Mouse (Mus musculus) left cerebral cortex, postnatal 14 days (tissue): ENCODE results near the gene Usp45. TPM values are rescaled to one million over a fixed set of nuclear protein-coding genes. Genes with fewer than 3 reads are reported as not detected.

ENCODE experiments used
- DNase-seq, 2 experiments: peaks; one replicate each; pipeline ENCODE4 v3.0.0; 2021 to 2022; ENCODE audit warnings: low spot score in 2 of 2, mixed read lengths in 1 of 2
- intact Hi-C: fragments of 180-260 bp; cut with DNase I; formaldehyde crosslinking; loops from one replicate; pipeline ENCODE4 v1.15.1; 2025
- total RNA-seq, 2 experiments: library from RNA; stranded (reverse); gene quantifications; 2 replicates each; pipeline ENCODE4 v1.2.3; 2021

The Usp45 gene
- total RNA-seq, 2 experiments from 2014 or later = 36.7 to 42.9 TPM

GRCm38 (mm10) chr4:21780816-21781726 is 14.1 kb downstream of the Usp45 start:
- DNase-seq = no peak
- intact Hi-C loops = no loop called here

- DNase-seq = no peak
- intact Hi-C loops = no loop called here
These were observed 19.3 kb downstream of the Usp45 start for GRCm38 (mm10) chr4:21786268-21786667.

GRCm38 (mm10) chr4:21788903-21789302 is 21.9 kb downstream of the Usp45 start:
- intact Hi-C loops = no loop called here
- DNase-seq = no peak

GRCm38 (mm10) chr4:21789836-21790235 is 22.9 kb downstream of the Usp45 start:
- intact Hi-C loops = no loop called here
- no peak for DNase-seq

GRCm38 (mm10) chr4:21793631-21794030 is 26.7 kb downstream of the Usp45 start:
- intact Hi-C loops = no loop called here
- DNase-seq = no peak

GRCm38 (mm10) chr4:21801013-21801412 is 34.1 kb downstream of the Usp45 start:
- DNase-seq = no peak
- intact Hi-C loops = no loop called here

- DNase-seq = no peak
- intact Hi-C loops = no loop called here
These were observed 34.7 kb downstream of the Usp45 start for GRCm38 (mm10) chr4:21801620-21802019.

GRCm38 (mm10) chr4:21807204-21807603 is 40.2 kb downstream of the Usp45 start:
- no peak for DNase-seq
- intact Hi-C loops = no loop called here

GRCm38 (mm10) chr4:21810608-21811007 is 43.7 kb downstream of the Usp45 start:
- intact Hi-C loops = loop anchor here (5.0 to 10.0 kb wide), 2 partner anchors 83 to 376 kb away; partner anchors contain the start of gene Ccnc
- no peak for DNase-seq

GRCm38 (mm10) chr4:21812635-21813034 is 45.7 kb downstream of the Usp45 start:
- DNase-seq = no peak
- intact Hi-C loops = loop anchor here (5.0 to 10.0 kb wide), 2 partner anchors 85 to 378 kb away; partner anchors contain the start of gene Ccnc

GRCm38 (mm10) chr4:21814029-21814428 is 47.1 kb downstream of the Usp45 start:
- intact Hi-C loops = loop anchor here (5.0 to 10.0 kb wide), 2 partner anchors 87 to 379 kb away; partner anchors contain the start of gene Ccnc
- peak; percentile 54 to 58 for DNase-seq

- intact Hi-C loops = no loop called here
- no peak for DNase-seq
These were observed 59.7 kb downstream of the Usp45 start for GRCm38 (mm10) chr4:21826616-21827015.

- intact Hi-C loops = no loop called here
- DNase-seq = no peak
These were observed 65.9 kb downstream of the Usp45 start for GRCm38 (mm10) chr4:21832844-21833243.

- intact Hi-C loops = loop anchor here (5.0 to 10.0 kb wide), 2 partner anchors 107 to 145 kb away; no protein-coding TSS in a partner anchor
- DNase-seq = peak; percentile 96 to 98
These were observed 80.7 kb downstream of the Usp45 start, which contains the start of gene Pnisr for GRCm38 (mm10) chr4:21847481-21848286. Gene Pnisr, plus strand, starts transcription at chr4:21847583.

- intact Hi-C loops = loop anchor here (5.0 to 10.0 kb wide), 2 partner anchors 107 to 144 kb away; no protein-coding TSS in a partner anchor
- peak; percentile 90 for DNase-seq
These were observed 81.3 kb downstream of the Usp45 start for GRCm38 (mm10) chr4:21848287-21848630.

- intact Hi-C loops = no loop called here
- DNase-seq = no peak
These were observed 90.5 kb downstream of the Usp45 start for GRCm38 (mm10) chr4:21857481-21857880.

- DNase-seq = no peak
- intact Hi-C loops = no loop called here
These were observed 98.3 kb downstream of the Usp45 start for GRCm38 (mm10) chr4:21865226-21865625.

- DNase-seq = no peak
- intact Hi-C loops = loop anchor here (5.0 kb wide), 3 partner anchors 54 to 114 kb away; partner anchors contain the start of gene Faxc
These were observed 111.8 kb downstream of the Usp45 start for GRCm38 (mm10) chr4:21878776-21879175.

- intact Hi-C loops = loop anchor here (5.0 kb wide), 3 partner anchors 53 to 113 kb away; partner anchors contain the start of gene Faxc
- peak; percentile 79 to 86 for DNase-seq
These were observed 112.7 kb downstream of the Usp45 start, which contains the start of gene Coq3 for GRCm38 (mm10) chr4:21879565-21880220. Gene Coq3, plus strand, starts transcription at chr4:21879673.
